Mouse (Mus musculus) hindbrain, postnatal 0 days (tissue): ENCODE data around the gene Tbl3. TPM values are rescaled to one million over a fixed set of nuclear protein-coding genes. Genes with fewer than 3 reads are reported as not detected.

Experiments
- ATAC-seq: fragments of 200-750 bp; cut with Nextera tagmentation; 2 replicates; pipeline ENCODE4 v1.8.0; 2017; ENCODE audit warnings: mild to moderate bottlenecking, moderate TSS enrichment, moderate library complexity
- DNase-seq: peaks from one replicate; pipeline ENCODE4 v3.0.0-alpha.2; 2015; ENCODE audit warnings: low spot score
- H3K27ac ChIP-seq: fragments of 300-500 bp; sonication (generic); 2 replicates; pipeline ENCODE4 v1.5.1; 2014; ENCODE audit warnings: mild to moderate bottlenecking
- H3K27me3 ChIP-seq: fragments of 300-500 bp; sonication (generic); 2 replicates; pipeline ENCODE4 v1.6.1; 2014; ENCODE audit warnings: low read length, mixed read lengths; ENCODE audit not compliant: insufficient read depth
- H3K36me3 ChIP-seq: fragments of 300-500 bp; sonication (generic); 2 replicates; pipeline ENCODE4 v1.6.1; 2014; ENCODE audit warnings: low read length, mixed read lengths; ENCODE audit not compliant: insufficient read depth
- H3K4me1 ChIP-seq: fragments of 300-500 bp; sonication (generic); 2 replicates; pipeline ENCODE4 v1.6.1; 2014; ENCODE audit warnings: antibody characterized with exemption, low read length, mixed read lengths; ENCODE audit not compliant: insufficient read depth
- H3K4me2 ChIP-seq: fragments of 300-500 bp; sonication (generic); 2 replicates; pipeline ENCODE4 v1.6.1; 2014; ENCODE audit warnings: low read depth, mild to moderate bottlenecking, low read length, moderate library complexity, mixed read lengths
- H3K4me3 ChIP-seq: fragments of 300-500 bp; sonication (generic); 2 replicates; pipeline ENCODE4 v1.5.1; 2014; ENCODE audit warnings: low read length
- H3K9ac ChIP-seq: fragments of 300-500 bp; sonication (generic); replicated peaks from 2 replicates; pipeline ENCODE4 v1.6.1; 2014; ENCODE audit warnings: mild to moderate bottlenecking, low read length, moderate library complexity, mixed read lengths
- H3K9me3 ChIP-seq: fragments of 300-500 bp; sonication (generic); 2 replicates; pipeline ENCODE4 v1.6.1; 2016; ENCODE audit warnings: low read length, mixed read lengths
- CTCF ChIP-seq: IDR thresholded peaks from 2 replicates; pipeline ENCODE4 v1.5.1; 2016; ENCODE audit warnings: antibody characterized with exemption, control low read depth, low read depth
- WGBS: fragments of 180-500 bp; shearing (Covaris S2); extraction: QIAGEN DNeasy Blood & Tissue Kit; methylation state at CpG from one replicate; pipeline ENCODE4 v1.1.7; 2014; 5-methylcytosine and 5-hydroxymethylcytosine counted together
- polyA plus RNA-seq: library from polyadenylated mRNA; unstranded; fragments of >200 nt; fragmentation: Nextera tagmentation; extraction: Ambion mirVana; gene quantifications from 2 replicates; pipeline ENCODE4 v1.2.1, GENCODE M21; 2015
- total RNA-seq: library from RNA; depleted of rRNA; stranded (reverse); fragments of >200 nt; gene quantifications from 2 replicates; pipeline ENCODE4 v1.2.3, GENCODE M21; 2014

The Tbl3 gene
- total and polyA plus RNA-seq, 2 experiments from 2014 or later: 49.2 to 53.2 TPM

DNA sequence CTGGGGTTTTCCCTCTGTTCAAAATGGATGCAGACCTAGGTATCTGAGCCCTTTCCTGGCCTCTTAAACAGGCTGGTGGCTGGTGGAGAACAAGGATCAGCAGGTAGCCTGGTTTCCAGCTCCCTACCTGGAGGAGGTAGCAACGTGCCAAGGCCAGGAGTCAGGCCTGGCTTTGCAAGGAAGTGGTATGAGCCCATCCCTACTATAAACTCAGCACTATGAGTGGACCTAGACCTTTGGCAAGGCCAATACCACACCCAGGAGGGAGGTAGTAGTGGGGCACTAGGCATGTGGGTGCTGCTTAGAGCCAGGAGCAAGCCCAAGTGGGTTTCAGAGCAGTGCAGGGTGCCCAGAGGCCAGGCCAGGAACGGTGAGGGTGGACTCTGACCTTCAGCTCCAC lies 8.0 kb downstream of the Tbl3 start:
- H3K9ac ChIP-seq: no peak overlapping the region
- H3K4me2 ChIP-seq: no peak overlapping the region
- no peak overlapping the region for H3K4me3 ChIP-seq
- H3K27me3 ChIP-seq: no peaks in the 10 kb centered on the region
- no peak for ATAC-seq
- H3K36me3 ChIP-seq: peaks cover 35% of the 10 kb centered on the region
- H3K9me3 ChIP-seq: no peaks in the 10 kb centered on the region
- no peak for DNase-seq
- peaks cover 5% of the 10 kb centered on the region for H3K4me1 ChIP-seq
- WGBS: 70% methylated on average over 2 of the region's 2 CpGs
- TF ChIP-seq CTCF: no peak
- no peak overlapping the region for H3K27ac ChIP-seq

DNA sequence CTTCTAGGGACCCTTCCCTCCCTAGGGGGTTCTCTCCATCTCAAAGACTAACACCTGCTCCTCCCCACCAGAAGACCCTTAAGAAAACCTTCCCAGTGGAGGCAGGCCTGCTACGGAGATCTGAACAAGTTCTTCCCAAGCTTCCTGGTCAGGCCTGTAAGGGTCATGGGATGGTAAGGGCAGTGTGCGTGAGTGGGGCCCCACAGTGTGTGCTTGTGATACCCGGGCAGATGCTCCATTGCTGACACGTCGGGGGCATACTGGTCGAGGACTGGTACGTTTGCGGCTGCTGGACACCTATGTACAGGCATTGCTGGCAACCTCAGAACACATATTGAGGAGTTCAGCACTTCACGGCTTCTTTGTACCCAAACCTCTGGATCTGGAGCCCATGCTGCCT lies 8.7 kb downstream of the Tbl3 start:
- H3K4me1 ChIP-seq: peaks cover 5% of the 10 kb centered on the region
- no peak overlapping the region for H3K4me3 ChIP-seq
- 63% methylated on average over 9 of the region's 9 CpGs for WGBS
- TF ChIP-seq CTCF: no peak
- H3K9me3 ChIP-seq: no peaks in the 10 kb centered on the region
- H3K27me3 ChIP-seq: no peaks in the 10 kb centered on the region
- H3K36me3 ChIP-seq: peaks cover 28% of the 10 kb centered on the region
- no peak overlapping the region for H3K4me2 ChIP-seq
- ATAC-seq: no peak
- DNase-seq: no peak
- no peak overlapping the region for H3K9ac ChIP-seq
- H3K27ac ChIP-seq: no peak overlapping the region

DNA sequence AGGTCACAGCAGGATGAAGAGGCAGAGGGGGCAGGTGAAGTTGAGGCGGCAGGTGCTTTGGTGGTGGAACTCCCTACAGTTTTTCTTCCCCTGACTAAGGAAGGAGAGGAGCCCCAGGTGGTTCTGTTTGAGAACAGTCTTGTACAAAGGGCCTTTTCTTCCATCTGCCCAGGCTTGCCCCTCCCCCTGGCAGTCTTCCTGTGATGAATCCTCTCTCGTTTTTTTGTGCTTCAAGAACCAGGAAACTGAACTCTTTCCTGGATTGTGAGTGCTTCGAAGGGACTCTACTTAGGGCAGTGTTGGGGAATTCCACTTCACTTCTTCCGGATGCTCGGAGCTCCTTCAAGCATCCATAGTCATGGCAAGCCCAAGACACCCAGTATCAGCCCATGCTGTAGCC lies 9.5 kb downstream of the Tbl3 start:
- H3K9ac ChIP-seq: no peak overlapping the region
- H3K27me3 ChIP-seq: no peaks in the 10 kb centered on the region
- H3K4me2 ChIP-seq: no peak overlapping the region
- H3K4me1 ChIP-seq: peaks cover 5% of the 10 kb centered on the region
- DNase-seq (no peak), ATAC-seq (no peak)
- peaks cover 30% of the 10 kb centered on the region for H3K36me3 ChIP-seq
- WGBS: 19% methylated on average over 5 of the region's 5 CpGs
- no peaks in the 10 kb centered on the region for H3K9me3 ChIP-seq
- no peak for TF ChIP-seq CTCF
- H3K4me3 ChIP-seq: no peak overlapping the region
- no peak overlapping the region for H3K27ac ChIP-seq

DNA sequence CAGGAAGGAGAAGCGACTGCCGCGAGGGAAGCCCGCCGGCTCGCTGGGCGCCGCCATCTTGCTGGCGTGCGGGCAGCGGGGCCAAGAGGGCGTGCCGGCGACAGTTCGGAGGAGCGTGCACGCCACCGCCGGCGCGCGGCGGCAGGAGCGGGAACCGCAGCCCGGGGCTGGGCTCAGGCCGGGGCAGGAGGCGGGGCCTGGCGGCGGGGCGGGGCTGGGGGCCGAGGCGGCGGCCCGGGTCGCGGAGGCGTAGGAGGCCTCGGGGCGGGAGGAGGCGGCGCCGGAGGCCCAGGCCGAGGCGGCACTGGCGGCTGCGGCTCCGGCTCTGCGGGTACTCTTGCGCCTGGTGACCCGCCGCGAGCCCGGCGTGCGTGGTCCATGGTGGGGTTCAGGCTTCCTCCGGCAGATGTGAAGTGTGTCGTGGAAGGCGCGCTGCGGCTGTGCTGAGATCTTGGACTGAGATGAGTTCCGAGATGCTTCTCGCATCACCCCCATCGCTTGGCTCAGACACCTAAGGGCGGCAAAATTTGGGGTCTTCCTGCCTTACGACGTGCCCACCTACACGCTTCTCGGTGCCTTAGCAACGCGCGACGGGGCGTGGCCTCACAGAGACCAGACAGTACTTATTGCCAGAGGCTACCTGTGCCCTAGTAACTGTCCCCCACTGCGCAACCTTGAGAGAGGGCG lies 11.3 kb downstream of the Tbl3 start, which contains the start of the genes Gfer and Noxo1:
Gfer (minus strand) TSS at position 146 of the 687 bp plus-strand sequence.
Noxo1 (plus strand) TSS at position 224 of the 687 bp plus-strand sequence.
- DNase-seq (peak; percentile 94), ATAC-seq (peak; percentile 91)
- peak within 1 kb of the TSS; percentile 77 for H3K4me3 ChIP-seq
- H3K9me3 ChIP-seq: no peaks in the 10 kb centered on the region
- under 1% methylated on average over 62 of the region's 76 CpGs for WGBS
- no peaks in the 10 kb centered on the region for H3K27me3 ChIP-seq
- peak within 1 kb of the TSS; percentile 83 for H3K4me2 ChIP-seq
- peak within 1 kb of the TSS; percentile 73 for H3K9ac ChIP-seq
- H3K4me1 ChIP-seq: peaks cover 5% of the 10 kb centered on the region
- peak within 1 kb of the TSS; percentile 91 for H3K27ac ChIP-seq
- no peak for TF ChIP-seq CTCF
- H3K36me3 ChIP-seq: peaks cover 24% of the 10 kb centered on the region

DNA sequence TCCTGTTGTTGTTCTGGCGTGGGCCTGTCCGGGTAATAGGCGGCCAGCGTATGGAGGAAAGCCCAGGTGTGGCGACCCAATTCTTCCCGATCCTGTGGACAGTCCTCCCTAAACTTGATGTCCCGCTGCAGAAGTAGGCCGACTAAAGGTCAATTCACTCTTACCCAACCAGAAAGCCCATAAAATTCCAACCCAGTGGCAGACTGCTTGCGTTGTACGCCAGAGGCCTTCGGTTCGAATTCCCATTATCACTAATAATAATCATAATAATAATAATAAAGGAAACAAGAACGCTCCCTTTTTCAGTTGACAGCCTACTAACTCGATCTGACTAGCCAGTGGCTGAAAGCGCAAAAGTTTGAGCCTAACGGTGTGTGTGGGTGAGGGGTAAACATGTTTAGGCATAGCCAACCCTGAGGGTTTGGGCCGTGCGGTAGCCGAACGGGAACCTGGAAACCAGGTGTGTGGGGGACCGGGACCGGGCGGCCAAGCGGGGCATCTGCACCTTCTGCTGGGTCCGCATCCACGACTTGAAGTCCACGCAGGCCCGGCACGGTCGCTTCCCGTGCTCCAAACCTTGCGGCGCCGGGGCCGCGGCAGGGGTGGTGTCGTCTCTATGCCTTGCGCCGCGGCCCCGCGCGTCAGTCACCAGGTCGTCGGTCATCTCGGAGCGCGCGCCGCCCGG lies 12.0 kb downstream of the Tbl3 start:
- Histone ChIP-seq H3K27me3 (no peaks in the 10 kb centered on the region), H3K27ac (peak overlapping the region; percentile 91), H3K9me3 (no peaks in the 10 kb centered on the region), H3K9ac (peak overlapping the region; percentile 73), H3K36me3 (peaks cover 17% of the 10 kb centered on the region; the same call in 1 of the 2 replicates), H3K4me1 (peaks cover 5% of the 10 kb centered on the region), H3K4me2 (peak overlapping the region; percentile 83), H3K4me3 (peak overlapping the region; percentile 77)
- WGBS: 9% methylated on average over 47 of the region's 51 CpGs
- DNase-seq (no peak), ATAC-seq (peak; percentile 39; the same call in 1 of the 2 replicates)
- TF ChIP-seq CTCF: no peak

DNA sequence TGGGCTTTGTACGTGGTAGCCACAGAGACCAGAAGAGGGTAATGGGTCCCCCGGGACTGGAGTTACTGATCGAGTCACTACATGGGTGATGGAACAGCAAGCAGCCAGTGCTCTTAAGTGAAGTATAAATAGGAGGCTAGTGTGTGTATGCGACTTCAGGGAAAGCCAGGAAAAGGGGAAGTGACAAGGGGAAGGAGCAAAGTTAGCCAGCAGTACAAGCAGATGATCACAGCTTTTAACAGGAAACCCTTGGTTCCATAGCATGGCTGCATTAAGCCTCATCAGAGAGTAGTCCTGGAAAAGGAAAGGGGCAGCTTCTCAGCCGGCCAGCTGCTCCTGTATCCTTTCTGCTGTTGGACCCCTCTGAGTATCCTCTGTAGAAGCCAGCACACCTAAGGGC lies 15.1 kb downstream of the Tbl3 start:
- H3K4me1 ChIP-seq: peaks cover 10% of the 10 kb centered on the region
- H3K9ac ChIP-seq: no peak overlapping the region
- H3K27ac ChIP-seq: no peak overlapping the region
- H3K27me3 ChIP-seq: no peaks in the 10 kb centered on the region
- no peak overlapping the region for H3K4me3 ChIP-seq
- DNase-seq (no peak), ATAC-seq (no peak)
- WGBS: 86% methylated on average over 5 of the region's 5 CpGs
- H3K36me3 ChIP-seq: 0 out of 2 replicates have a peak, but pooled peaks cover 8% of the 10 kb centered on the region
- no peak overlapping the region for H3K4me2 ChIP-seq
- no peak for TF ChIP-seq CTCF
- no peaks in the 10 kb centered on the region for H3K9me3 ChIP-seq
